Mouse (Mus musculus) left cerebral cortex, adult 2 months (tissue): ENCODE data around the gene Cdc25b. TPM values are rescaled to one million over a fixed set of nuclear protein-coding genes. Genes with fewer than 3 reads are reported as not detected.

Source experiments
- DNase-seq, 2 experiments: peaks; one replicate each; pipeline ENCODE4 v3.0.0; 2021 to 2022; ENCODE audit warnings: low spot score in 2 of 2, mixed read lengths in 1 of 2; ENCODE audit errors: extremely low spot score in 1 of 2
- H3K27ac ChIP-seq: fragments of 200-600 bp; 2 replicates; pipeline ENCODE4 v1.8.1; 2022
- H3K4me3 ChIP-seq: fragments of 200-600 bp; 2 replicates; pipeline ENCODE4 v1.8.1; 2022
- CTCF ChIP-seq: fragments of 200-600 bp; IDR thresholded peaks from 2 replicates; pipeline ENCODE4 v1.8.1; 2022; ENCODE audit warnings: antibody characterized with exemption, mild to moderate bottlenecking, moderate library complexity
- intact Hi-C: fragments of 180-260 bp; cut with DNase I; formaldehyde crosslinking; loops from one replicate; pipeline ENCODE4 v1.15.1; 2025
- long read RNA-seq, 2 experiments: library from polyadenylated mRNA; stranded (forward); transcript quantifications; one replicate each; pipeline ENCODE4 v2.0.0; 2021; ENCODE audit warnings: borderline mapping rate in 2 of 2
- total RNA-seq, 2 experiments: library from RNA; stranded (reverse); gene quantifications; 2 replicates each; pipeline ENCODE4 v1.2.3; 2021

The Cdc25b gene
- 10 to 100 TPM; 19.8 to 22.2 TPM for total RNA-seq
- long read RNA-seq, experiment 1, partial matches to known transcripts = 0 of 10 reads
- long read RNA-seq, experiment 1, other reads (novel, unspliced or antisense) = 6 of 10 reads
- long read RNA-seq, experiment 2, partial matches to known transcripts = 0 of 20 reads
- long read RNA-seq, experiment 2, other reads (novel, unspliced or antisense) = 16 of 20 reads

GRCm38 (mm10) chr2:131186771-131187601, at the start of gene Cdc25b, which contains the start of gene Spef1:
Gene Cdc25b (plus strand): TSS chr2:131186949.
Gene Spef1 (minus strand): TSS chr2:131187282.
- intact Hi-C loops = loop anchor here (1.0 kb wide), 1 partner anchor 23 kb away; no protein-coding TSS in a partner anchor
- TF ChIP-seq CTCF = peak; percentile 50
- DNase-seq = peak; percentile 78
- peak within 1 kb of the TSS; percentile 80 for H3K27ac ChIP-seq
- H3K4me3 ChIP-seq = peak within 1 kb of the TSS; percentile 78

- peak in 1 of 2 experiments; percentile 8 for DNase-seq
Measured at GRCm38 (mm10) chr2:131138296-131138695, 48.5 kb upstream of the Cdc25b start.

GRCm38 (mm10) chr2:131138760-131139159, 48.0 kb upstream of the Cdc25b start:
- H3K4me3 ChIP-seq = no peak overlapping the region
- DNase-seq = peak in 1 of 2 experiments; percentile 4
- intact Hi-C loops = no loop called here
- TF ChIP-seq CTCF = no peak
- H3K27ac ChIP-seq = no peak overlapping the region

More at GRCm38 (mm10) chr2:131138296-131138695, 48.5 kb upstream of the Cdc25b start:
- Histone ChIP-seq H3K27ac (no peak overlapping the region), H3K4me3 (no peak overlapping the region)
- no peak for TF ChIP-seq CTCF
- intact Hi-C loops = no loop called here

- intact Hi-C loops = no loop called here
- no peak for TF ChIP-seq CTCF
- DNase-seq = peak in 1 of 2 experiments; percentile 4
- no peak overlapping the region for H3K27ac ChIP-seq
- H3K4me3 ChIP-seq = no peak overlapping the region
Measured at GRCm38 (mm10) chr2:131139287-131139686, 47.5 kb upstream of the Cdc25b start.

GRCm38 (mm10) chr2:131139886-131140532, 46.7 kb upstream of the Cdc25b start:
- no peak for TF ChIP-seq CTCF
- Histone ChIP-seq H3K4me3 (no peak overlapping the region), H3K27ac (no peak overlapping the region)
- DNase-seq = no peak
- intact Hi-C loops = no loop called here

- TF ChIP-seq CTCF = no peak
- 0 out of 2 replicates have a peak overlapping the region, but pooled peaks have one; percentile 28 for H3K27ac ChIP-seq
- H3K4me3 ChIP-seq = no peak overlapping the region
- intact Hi-C loops = no loop called here
- DNase-seq = no peak
Measured at GRCm38 (mm10) chr2:131140533-131140905, 46.2 kb upstream of the Cdc25b start.

GRCm38 (mm10) chr2:131141336-131141986, 45.3 kb upstream of the Cdc25b start:
- Histone ChIP-seq H3K4me3 (no peak overlapping the region), H3K27ac (no peak overlapping the region)
- DNase-seq = no peak
- TF ChIP-seq CTCF = no peak
- intact Hi-C loops = no loop called here

- no peak overlapping the region for H3K27ac ChIP-seq
- TF ChIP-seq CTCF = peak; percentile 77
- peak; percentile 44 to 54 for DNase-seq
- intact Hi-C loops = loop anchor here (2.0 kb wide), 1 partner anchor 48 kb away; no protein-coding TSS in a partner anchor
- H3K4me3 ChIP-seq = no peak overlapping the region
Measured at GRCm38 (mm10) chr2:131142592-131142991, 44.2 kb upstream of the Cdc25b start.

- intact Hi-C loops = loop anchor here (2.0 kb wide), 1 partner anchor 48 kb away; no protein-coding TSS in a partner anchor
- no peak for TF ChIP-seq CTCF
- no peak overlapping the region for H3K4me3 ChIP-seq
- no peak overlapping the region for H3K27ac ChIP-seq
- DNase-seq = no peak
Measured at GRCm38 (mm10) chr2:131143007-131143780, 43.6 kb upstream of the Cdc25b start.

- no peak for DNase-seq
- intact Hi-C loops = no loop called here
- no peak overlapping the region for H3K4me3 ChIP-seq
- no peak for TF ChIP-seq CTCF
- no peak overlapping the region for H3K27ac ChIP-seq
Measured at GRCm38 (mm10) chr2:131145121-131145520, 41.6 kb upstream of the Cdc25b start.

GRCm38 (mm10) chr2:131145536-131145935, 41.2 kb upstream of the Cdc25b start:
- intact Hi-C loops = no loop called here
- Histone ChIP-seq H3K27ac (no peak overlapping the region), H3K4me3 (no peak overlapping the region)
- no peak for TF ChIP-seq CTCF
- no peak for DNase-seq
